Mouse (Mus musculus): Measurements from ENCODE around the gene Myl12a. TPM values are rescaled to one million over a fixed set of nuclear protein-coding genes. Genes with fewer than 3 reads are reported as not detected.

Myl12a gene
- polyA plus RNA-seq (2015; fragmentation: Nextera tagmentation; extraction: Ambion mirVana): 587 and 594 TPM in 2 replicates

DNA sequence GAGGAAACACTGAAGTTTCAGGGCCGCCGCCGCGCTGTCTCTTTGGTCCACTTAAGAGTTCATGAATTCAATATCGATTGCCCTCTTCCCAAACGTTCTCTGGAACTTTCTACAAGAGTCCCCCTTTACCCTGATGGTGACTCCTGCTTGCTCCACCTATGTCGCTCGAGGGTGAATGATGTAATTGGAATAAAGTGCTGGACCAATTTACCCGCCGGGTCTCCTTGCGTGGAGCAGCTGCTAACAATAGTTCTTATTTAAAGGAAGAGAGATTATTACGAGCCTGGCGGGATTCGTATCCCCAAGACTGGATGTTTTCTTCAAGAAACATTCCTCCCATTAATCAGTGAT is at the start of gene Myl12a:
Myl12a (minus strand) TSS at position 135 of the 351 bp plus-strand sequence.
- no peak for DNase-seq (ENCODE audit: low spot score)

DNA sequence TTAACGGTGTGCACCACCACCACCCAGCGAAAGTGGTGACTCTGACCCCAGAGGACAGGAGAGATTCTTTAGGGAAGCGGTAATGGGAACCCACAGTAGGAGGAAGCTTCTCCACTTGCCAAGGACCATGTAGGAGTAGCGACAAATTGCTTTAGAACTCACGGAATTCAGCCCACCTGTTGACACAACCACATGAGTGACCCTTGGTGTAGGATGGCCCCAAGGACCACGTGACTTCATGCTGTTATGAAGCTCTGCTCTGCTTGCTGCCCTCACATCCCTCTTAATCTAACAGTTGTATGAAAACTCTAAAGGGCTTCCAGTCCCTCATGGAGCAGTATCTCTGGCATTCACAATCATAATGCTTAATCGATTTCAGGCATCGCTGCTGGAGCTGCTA is 46.6 kb upstream of the Myl12a start:
- DNase-seq (ENCODE audit: low spot score): no peak

DNA sequence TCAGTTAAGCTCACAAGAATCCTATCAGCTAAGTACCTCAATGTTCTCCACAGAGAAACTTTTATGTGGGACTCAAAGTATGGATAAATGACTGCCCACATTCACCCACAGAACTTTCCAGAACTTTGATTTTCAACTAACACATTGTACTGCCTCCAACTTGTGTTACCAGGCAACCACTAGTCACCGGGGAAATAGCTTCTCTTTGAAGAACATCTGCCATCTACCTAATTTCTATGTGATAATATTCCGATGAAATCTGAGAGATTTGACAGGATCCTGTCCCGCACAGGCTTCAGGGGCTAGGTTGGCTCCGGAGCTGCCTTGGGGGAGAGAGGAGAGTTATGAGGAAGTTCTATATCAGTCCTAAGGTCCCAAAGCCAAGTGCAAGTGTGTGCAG is 44.2 kb upstream of the Myl12a start:
- DNase-seq (ENCODE audit: low spot score): no peak

- no peak for DNase-seq (ENCODE audit: low spot score)
These were observed 42.9 kb upstream of the Myl12a start for GRCm38 (mm10) chr17:71045591-71045990.

DNA sequence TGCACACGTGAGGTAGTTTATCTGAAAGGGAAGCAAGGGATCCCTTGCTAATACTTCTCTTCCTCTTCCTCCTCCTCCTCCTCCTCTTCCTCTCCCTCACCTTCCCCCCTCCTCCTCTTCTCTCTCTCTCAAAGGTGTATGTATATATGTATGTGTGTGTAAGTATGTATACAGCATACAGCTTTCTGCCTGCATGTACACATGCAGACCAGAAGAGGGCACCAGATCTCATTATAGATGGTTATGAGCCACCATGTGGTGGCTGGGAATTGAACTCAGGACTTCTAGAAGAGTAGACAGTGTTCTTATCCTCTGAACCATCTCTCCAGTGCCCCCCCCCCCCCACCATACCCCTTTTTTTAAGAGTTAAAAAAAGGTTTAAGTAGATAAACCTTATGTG is 40.0 kb upstream of the Myl12a start:
- no peak for DNase-seq (ENCODE audit: low spot score)

GRCm38 (mm10) chr17:71040582-71040880 is 37.9 kb upstream of the Myl12a start:
- no peak for DNase-seq (ENCODE audit: low spot score)

DNA sequence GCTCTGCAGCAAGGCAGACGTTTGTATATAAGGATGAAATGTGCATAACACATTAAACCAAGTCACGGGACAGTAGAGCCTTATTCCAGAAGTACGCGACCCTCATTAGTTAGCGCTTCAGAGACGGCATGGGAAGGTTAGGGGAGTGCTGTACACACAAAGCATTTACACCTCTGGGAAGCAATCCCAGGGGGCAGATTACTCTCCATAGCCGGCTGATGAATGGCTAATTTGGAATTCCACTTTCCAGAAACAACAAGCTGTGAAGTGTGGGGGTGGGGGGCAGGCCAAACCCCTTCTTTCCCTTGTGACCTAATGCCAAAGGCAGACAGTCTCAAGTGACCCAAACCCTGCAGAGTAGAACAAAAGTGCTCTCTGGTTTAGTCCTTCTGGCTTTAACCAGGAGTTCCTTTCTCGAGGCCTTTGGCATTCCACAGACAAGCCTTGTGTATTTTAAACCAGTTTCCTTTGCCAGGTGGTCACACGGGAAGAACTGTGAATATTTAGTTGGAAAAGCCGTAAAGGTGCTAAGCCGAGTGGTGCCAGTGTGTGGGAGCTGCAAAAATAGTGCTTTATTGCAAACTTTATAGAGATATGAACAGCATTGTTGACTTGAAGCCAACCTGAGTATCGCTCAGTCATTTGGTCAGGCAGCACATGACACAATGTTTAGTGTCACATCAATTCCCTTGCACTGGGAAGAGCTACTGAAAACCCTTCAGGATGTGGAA is 37.3 kb upstream of the Myl12a start:
- no peak for DNase-seq (ENCODE audit: low spot score)

- DNase-seq (ENCODE audit: low spot score): no peak
These were observed 36.1 kb upstream of the Myl12a start for GRCm38 (mm10) chr17:71038812-71039211.

DNA sequence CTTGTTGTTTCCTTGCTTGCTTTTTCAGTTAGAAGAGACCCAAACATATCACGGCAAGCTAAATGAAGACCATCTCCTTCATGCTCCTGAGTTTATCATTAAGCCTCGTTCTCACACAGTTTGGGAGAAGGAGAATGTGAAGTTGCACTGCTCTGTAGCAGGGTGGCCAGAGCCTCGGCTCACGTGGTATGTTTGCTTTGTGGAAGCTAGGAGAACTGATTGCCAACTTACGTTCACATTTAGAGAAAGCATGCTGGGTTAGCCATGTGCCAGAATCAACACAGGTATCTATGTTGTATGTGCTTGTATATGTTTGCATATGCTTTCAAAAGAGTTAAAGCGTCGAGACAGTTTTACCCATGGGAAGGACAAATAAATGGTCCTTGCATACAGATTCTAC is 34.5 kb upstream of the Myl12a start:
- DNase-seq (ENCODE audit: low spot score): no peak

- no peak for DNase-seq (ENCODE audit: low spot score)
These were observed 31.8 kb upstream of the Myl12a start for GRCm38 (mm10) chr17:71034472-71034871.

GRCm38 (mm10) chr17:71032719-71033118 is 30.0 kb upstream of the Myl12a start:
- no peak for DNase-seq (ENCODE audit: low spot score)

DNA sequence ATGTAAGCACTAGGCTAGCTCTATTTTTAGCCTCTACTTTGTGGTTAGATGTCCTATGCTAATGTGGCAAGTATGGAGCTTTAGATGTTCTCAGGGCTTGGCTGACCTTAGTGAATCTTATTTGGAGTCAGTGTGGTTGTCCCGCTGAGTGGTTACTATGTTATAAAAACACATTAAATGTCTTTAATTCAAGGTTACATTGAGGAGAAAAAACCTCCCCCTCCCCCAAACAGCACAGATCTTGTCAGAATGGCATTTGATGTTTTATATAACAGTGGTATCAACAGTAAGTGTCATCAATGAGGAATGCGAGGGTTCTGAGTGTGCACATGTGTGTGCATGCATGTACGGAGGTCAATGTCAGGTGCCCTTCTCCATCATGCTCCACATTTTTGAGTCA is 24.5 kb upstream of the Myl12a start:
- DNase-seq (ENCODE audit: low spot score): no peak

DNA sequence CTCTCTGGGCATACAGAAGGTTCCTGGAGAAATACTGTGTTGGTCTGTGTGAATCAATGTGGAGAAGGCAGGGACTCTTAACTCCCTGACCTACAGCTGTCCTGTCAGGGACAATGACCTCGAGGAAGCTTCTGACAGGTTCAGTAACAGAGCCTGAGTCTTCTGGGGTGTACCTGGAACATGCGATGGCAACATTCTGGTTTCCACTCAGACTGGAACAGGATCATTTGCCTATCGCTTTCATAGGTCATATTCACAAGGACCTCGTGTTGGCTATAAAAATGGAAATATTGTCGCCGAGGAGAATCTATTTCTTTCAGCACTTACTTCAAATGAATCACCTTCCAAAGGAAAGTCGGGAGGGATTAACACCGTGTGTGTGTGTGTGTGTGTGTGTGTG is 23.2 kb upstream of the Myl12a start:
- no peak for DNase-seq (ENCODE audit: low spot score)

GRCm38 (mm10) chr17:71024071-71024470 is 21.4 kb upstream of the Myl12a start:
- DNase-seq (ENCODE audit: low spot score): no peak

DNA sequence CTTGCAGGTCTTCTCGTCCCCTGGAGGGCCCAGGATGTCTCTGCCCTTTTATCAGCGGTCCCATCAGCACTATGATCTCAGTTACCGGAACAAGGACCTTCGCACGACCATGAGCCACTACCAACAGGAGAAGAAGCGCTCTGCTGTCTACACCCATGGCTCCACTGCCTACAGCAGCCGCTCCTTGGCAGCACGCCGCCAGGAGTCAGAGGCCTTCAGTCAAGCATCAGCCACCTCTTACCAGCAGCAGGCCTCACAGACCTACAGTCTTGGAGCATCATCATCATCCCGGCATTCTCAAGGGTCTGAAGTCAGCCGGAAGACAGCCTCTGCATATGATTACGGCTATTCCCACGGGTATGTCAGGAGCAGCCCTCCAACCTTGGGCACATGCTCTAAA is 20.2 kb upstream of the Myl12a start:
- DNase-seq (ENCODE audit: low spot score): no peak

- no peak for DNase-seq (ENCODE audit: low spot score)
These were observed 17.2 kb upstream of the Myl12a start for GRCm38 (mm10) chr17:71019860-71020259.

- DNase-seq (ENCODE audit: low spot score): no peak
These were observed 16.6 kb upstream of the Myl12a start for GRCm38 (mm10) chr17:71019309-71019655.

DNA sequence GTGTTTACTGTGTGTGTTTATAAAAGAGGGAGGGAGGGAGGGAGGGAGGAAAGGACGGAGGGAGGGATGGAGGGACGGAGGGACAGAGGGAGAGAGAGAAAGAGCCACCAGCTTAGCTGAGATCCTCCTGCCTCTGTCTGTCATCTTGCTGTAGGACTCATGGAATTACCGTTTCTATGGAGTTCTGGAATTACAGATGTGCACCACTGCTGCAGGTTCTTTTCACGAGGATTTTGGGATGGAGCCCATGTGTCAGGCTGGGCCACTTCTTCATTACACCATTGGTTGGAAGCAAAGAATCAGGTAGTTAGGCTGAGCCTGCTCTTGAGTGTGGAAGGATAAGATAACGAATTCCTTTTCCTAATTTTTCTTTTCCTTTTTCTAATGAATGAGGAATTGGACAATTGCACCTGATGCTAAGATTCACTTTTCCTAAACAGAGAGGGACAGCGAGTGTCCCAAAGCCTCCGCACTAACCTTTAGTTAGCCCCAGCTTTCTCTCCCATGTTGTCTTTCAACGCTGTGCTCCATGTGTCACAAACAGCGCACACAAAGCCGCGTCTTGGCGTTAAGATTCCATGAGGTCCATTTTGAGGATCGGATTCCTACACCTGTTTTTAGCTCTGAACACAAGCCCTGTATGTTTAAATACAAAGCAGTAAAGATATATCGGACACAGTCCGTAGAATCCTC is 16.1 kb upstream of the Myl12a start:
- DNase-seq (ENCODE audit: low spot score): no peak

DNA sequence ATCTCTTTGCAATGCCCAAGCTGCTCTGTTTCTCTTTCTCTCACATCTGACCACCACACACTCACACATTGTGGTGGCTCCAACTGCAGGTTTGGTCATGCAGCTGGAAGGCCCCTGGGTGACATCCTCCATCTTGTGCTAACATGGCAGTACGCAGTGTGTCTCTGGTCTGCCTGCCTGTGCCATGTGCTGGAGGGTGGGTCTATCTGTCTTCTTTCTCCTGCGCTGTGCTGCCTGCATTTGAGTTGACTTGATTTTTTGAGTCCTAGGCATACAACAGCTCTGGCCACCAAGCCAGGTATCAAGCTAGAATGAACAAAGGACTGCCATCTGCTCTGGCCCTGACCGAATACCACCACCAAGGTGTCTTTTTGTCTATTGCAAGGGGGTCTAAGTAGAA is 15.5 kb upstream of the Myl12a start:
- no peak for DNase-seq (ENCODE audit: low spot score)

DNA sequence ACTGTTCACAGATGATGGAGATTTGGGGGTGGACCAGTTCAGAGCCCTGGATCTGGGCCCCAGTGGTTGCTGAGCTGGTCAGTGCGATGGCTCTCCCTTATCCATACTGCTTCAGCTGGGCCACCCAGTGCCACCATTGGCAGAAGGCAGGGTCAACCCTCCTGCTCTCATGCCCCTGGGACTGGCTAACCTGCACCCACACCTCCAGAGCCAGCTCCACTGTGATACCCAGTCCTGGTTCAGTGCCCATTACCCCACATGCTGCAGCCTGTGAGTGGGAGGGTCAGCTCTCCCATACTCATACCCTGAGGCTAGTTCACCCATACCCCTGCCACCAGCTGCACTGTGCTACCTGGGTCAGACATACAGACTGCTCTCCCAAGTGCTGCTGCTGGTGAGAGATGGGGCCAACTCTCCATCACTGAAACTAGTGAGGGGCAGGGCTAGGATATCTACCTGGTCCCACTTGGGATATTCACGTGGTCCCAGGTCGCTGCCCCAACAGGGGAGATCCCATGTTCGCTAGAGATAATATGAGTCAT is 14.8 kb upstream of the Myl12a start:
- DNase-seq (ENCODE audit: low spot score): no peak

GRCm38 (mm10) chr17:71014911-71015310 is 12.2 kb upstream of the Myl12a start:
- no peak for DNase-seq (ENCODE audit: low spot score)

GRCm38 (mm10) chr17:71013105-71013504 is 10.4 kb upstream of the Myl12a start:
- no peak for DNase-seq (ENCODE audit: low spot score)
